Mouse (Mus musculus): Measurements from ENCODE around the gene Scyl1.

GRCm38 (mm10) chr19:5781532-5781931 is 10.3 kb upstream of the Scyl1 start:
- TF ChIP-seq CTCF (IDR thresholded peaks at IDR 0.05; ENCODE audit: low read depth, low read length) (no peak), EP300 (IDR thresholded peaks at IDR 0.05; ENCODE audit: insufficient read depth, low read depth, low read length) (no peak), POLR2A (IDR thresholded peaks at IDR 0.05; ENCODE audit: insufficient read depth, low read length) (no peak)

Measured in ES-Bruce4 (cell line).